Mouse (Mus musculus): ENCODE results near the gene Ptprn.

The Ptprn gene

DNA sequence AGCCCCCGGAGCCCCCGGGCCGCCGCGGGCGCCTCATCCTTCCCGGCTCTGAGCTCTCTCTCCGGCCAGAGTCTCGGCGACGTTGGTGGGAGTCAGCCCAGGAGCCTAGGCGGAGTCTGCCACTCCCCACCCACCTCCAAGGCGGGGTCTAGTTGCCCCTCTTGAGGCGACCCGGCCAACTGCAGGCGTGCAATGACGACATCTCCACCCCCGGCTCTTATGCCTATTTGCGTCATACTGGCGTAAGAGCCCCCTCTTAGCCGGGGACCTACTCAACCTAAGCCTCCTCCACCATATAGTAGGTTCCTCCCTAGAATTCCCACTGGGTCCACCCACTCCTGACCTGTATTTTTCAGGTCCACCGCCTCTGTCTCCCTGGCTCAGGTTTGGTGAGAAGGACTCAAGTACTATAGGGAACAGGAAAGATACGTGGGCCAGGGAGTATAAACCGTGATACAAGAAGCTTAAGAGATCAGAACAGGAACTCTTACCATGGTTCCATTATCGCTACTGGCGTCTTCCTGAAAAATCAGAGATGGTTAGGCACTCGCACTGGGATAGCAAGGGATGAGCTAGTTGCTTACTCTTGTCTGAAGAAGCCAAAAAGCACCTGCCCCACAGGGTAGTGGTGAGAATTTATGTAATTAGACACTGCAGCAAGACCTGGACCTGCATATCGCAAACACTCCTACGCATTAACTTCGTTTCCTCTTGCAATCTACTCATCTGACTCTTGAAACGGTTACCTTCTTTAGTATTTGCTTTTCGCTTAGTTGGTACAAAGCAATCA is at the start of gene Ptprn:
TSS of gene Ptprn (minus strand) at position 412 of the 790 bp plus-strand sequence.
- peak; percentile 6 for DNase-seq

DNA sequence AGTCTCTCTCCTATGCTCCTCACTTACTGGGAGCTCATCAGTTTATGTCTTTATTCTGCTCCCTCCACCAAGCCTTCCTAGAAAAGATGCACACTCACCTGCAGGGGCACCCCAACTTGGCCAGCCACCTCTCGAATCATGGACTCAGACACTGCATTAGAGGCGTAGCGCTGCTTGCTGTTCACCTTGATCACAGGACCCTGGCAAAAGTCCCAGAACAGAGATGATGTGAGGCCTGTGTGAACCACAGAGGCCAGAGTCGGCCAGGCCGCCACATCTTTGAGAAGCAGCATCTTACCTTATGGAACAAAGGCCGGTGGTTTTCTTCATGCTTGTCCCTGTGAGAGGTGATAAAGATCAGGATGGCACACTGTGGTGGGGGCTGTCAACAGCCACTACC is 47.4 kb upstream of the Ptprn start:
- DNase-seq, result no peak

DNA sequence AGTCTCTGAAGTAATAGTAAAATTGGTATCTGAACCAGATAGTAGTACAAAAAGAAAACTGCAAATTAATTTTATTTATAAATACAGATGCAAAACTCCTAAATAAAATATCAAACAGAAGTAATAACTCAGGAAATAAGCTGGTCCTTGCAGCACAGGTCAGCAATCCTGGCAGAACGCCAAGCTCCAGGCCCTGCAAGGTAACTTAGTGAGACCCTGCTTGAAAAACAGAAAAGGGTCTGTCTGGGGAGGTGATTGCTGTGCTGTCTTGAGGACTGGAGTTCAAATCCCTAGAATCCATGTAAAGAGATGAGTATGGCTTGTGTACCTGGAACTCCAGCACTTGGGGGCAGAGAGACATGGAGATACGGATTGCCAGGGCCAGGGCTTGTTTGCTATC is 40.4 kb upstream of the Ptprn start:
- no peak for DNase-seq

DNA sequence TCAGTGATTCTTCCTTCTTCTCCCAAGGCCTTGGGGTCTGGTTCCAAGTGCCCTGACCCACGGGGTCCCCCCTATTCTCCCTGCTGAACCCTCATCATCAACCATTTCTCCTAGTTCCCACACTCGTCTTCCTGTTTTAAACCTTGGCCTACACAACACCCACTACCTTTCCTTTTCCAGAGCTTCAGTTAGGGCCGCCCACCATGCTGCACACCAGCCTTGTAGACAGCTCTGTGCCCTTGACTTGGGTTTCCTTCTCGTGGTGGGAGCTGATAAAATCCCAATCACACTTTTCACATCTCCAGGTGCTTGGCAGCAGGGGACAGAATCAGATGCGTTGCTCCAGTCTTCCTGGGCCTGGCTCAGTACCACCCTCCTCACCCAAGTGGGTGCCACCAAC is 30.0 kb upstream of the Ptprn start:
- no peak for DNase-seq

DNA sequence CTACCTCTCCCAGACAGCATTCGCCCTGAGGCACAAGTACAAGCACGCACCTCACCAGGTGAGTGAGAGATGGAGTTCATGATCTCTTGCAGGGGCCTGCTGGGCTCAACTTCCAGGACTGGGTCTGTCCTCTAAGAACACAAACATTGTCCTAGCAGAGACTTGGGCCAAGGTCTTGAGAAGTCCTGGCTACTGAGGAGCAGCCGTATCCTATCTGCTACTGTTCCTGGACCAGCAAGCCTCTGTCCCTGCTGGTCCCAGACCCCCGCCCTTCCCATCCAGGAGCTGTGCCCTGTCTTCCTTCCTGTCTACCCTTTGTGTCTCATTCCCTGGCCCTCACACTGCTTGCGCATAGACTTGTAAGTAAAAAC is 29.0 kb upstream of the Ptprn start:
- DNase-seq, result no peak

DNA sequence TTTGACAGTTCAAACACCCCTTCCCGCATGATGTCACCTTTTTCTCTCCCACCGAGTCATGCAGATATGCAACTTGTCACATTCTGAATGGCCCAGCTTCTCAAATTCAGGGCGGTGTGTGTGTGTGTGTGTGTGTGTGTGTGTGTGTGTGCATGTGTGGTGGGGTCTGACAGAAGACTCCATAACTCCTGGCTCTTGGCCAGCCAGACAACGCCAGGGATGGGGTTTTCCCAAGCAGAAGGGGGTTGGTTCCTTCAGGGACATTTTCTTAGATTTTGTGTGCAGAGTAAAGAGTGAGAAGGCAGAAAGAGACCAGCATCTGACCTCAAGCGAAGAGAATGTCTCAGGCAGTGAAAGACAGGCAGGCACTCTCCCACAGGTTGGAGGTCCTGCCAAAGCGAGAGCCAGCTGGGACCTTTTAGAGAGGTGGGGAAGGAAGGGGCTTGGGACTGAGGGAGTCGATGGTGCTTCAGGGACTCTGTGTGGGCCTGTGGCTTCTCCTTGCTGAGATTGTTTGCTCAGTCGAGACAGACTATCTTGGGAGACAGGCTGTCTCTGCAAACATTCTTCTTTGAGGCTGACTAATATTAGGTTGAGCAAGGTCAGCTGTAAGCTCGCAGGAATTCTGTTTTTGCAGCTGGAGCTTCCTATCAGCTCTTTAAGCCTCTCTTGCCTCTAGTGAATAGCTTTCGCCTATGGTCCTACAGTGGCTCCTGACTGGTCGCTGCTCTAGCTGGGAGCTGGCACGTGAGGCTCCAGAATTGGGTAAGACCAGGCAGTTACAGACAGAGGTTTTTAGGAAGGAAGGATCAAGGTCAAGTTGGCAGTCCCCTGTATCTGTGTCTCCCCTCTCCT is 28.4 kb upstream of the Ptprn start:
- DNase-seq, result no peak

DNA sequence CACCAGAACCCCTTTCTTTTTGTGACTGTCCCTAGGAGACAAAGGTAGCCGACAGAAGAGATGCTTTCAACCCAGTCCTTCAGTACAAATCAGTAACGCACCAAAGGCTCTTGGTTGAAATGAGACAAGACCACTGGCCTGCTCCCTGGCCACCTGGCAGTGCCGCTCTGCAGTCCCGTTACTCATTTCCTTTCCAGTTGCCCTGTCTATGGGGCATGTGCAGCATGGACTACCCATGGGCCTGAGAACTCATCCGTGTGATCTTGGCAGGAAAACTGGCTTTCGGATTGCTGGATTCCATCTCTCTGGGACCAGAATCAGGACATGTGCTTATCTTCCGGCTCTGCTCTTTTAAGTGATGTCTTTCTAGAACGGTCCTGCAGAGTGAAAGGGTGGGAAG is 27.0 kb upstream of the Ptprn start:
- DNase-seq, result no peak

DNA sequence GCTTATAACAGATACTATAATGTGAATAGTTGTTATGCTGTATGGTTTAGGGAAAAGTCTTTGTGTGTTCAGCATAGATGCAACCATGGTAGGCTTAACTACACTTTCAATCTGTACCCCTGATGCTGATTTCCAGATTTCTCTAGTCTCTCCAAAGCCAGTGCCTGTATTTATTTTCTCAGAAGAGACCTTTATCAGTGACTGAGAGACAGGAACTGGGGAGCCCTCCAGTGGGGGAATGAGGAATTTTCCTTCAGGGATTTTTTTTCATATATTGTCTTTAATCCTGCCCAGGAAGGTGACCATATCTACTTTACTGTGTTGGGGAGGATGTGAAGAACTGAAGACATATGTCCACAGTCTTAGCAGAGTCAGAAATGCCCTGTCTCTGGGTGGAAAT is 26.3 kb upstream of the Ptprn start:
- DNase-seq, result peak; percentile 43

DNA sequence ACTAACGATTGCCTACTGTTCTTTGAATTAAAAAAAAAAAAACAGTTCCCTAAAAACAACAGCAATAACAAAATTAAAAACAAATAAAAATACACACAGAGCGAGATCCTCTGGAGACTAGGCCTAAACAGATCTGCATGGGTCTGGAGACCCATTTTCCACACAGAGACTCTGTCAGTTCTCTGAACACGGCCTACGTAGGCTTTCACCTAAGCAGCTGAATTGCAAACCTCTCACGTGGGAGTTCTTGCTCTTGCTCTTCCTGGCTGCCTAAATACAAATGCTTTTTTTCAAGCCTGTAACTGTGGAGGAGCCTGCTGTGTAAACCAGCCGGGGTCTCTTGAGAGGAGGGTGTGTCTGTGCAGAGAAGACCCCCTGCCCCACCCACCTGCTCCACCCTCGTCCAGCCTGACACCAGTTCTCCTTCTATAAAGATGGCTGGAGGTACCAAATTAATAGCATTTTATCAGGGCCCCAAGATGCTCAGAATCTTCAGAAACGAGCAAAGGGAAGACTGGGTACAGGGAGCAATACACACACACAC is 25.7 kb upstream of the Ptprn start:
- no peak for DNase-seq

DNA sequence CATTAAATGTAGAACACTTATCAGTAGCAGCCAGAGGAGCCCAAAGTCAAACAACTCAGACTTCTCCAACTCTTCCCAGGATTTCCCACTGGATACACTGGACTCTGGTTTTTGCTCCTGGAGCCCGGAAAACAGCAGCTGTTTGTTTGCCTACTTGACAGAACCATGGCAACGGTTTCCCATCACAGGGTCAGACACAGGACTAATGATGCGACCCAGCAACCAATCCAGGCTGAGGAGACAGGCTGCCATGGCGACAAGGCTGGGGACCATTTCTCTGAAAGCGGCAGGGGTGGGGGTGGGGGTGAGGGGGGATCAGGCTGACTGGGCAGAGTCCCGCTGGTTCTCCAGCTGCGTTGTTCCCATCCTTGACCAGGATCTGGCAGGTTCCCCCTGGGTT is 25.1 kb upstream of the Ptprn start:
- DNase-seq, result no peak

DNA sequence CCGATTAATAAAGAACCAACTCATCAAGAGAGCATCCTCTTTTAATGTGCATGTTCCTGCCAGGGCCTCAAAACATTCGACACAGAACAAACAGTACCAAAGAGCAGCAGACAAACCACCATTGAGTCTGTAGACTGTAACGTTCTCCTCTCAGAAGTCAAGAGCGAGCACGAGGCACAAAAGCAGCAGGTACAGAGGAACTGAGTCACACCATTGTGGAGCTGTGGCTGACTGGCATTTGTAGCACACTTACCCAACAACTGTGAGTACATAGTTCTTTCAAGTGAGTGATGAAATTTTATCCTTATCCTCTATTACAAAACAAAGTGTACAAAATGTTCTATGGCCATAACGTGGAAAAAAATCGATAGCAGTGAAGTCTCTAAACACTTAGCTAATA is 20.6 kb upstream of the Ptprn start:
- no peak for DNase-seq

DNA sequence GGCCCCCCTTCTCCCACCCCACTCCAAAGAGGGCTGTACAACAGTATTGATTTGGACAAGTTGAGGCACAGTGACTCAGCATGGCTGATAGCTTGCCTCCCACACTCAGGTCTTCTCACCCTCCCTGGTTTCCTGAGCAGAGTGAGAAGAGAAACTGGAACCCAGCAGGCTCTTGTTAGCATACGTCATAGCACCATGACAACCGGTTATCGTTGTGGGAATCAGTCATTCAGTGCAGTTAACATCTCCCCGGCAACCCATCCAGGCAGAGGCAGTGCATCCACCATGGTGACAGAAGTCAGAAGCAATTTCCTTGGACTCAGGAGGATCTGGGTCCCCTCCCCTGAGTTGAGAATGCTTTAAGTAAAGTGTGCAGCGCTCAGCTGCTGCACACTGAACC is 18.7 kb upstream of the Ptprn start:
- DNase-seq, result no peak

DNA sequence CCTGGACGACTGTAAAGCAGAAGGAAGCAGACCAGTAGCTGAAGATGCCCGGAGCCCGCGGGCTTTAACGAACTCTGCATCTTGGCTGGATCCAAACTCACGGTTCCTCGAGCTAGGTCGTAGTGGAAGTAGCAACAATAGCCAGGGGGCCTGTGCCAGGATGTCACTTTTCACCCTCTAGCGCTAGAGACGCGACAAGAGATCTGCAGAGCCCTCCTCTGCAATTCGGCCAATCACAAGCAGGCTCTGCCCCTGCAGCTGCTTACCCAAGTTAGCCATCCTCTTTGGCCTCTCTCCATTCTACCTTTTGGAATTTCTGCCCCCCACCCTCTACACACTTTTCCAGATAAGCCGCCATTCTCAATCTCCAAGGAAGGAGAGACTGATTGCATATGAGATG is 13.9 kb upstream of the Ptprn start, which contains the start of gene Resp18:
TSS of gene Resp18 (minus strand) at position 188 of the 400 bp plus-strand sequence.
- no peak for DNase-seq

DNA sequence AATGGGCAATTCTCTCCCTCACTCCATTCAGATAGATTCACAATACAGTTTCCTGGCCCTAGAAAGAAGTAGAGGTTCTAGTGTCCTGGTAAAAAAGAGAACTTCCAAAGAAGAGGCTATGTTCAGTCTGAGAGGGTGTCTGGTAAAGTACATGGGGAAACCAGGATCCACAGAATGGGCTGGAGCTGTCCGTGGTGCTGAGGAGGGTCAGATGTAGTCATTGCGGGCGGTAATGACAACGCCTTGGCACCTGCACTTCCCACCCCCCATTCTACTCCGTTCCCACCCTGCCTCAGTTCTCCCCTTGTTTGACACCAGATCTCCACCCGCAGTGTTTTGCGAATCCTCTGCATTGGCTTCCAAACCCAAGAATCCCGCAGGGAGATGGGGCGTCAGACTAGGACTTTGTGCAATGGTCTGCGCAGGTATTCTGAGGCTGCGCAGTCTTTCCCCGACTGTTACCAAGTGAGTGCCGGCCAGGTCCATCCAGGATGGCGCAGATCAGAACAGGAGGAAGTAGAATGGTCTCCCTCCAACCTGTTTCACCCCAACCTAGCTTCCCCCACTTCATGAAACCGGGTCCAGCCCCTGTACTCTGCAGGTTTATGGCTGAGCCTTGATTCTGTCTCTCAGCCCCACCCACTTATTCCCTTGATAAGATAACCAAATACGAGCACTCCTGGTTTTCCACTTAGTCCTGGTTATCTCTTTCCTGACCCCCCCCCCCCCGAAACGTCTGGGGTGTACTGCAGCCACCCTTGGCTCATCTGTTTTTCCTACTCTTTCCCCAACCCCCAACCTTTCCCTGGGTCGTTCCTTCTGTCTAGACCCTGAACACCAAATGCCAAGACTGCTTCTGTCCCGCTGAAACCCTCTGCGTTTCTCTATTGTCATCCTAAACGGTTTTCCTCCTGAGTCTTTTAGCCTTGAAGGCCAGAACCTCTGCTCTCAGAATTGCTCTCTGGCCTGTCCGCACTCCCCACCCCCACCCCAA is 13.2 kb upstream of the Ptprn start:
- DNase-seq, result peak; percentile 43

DNA sequence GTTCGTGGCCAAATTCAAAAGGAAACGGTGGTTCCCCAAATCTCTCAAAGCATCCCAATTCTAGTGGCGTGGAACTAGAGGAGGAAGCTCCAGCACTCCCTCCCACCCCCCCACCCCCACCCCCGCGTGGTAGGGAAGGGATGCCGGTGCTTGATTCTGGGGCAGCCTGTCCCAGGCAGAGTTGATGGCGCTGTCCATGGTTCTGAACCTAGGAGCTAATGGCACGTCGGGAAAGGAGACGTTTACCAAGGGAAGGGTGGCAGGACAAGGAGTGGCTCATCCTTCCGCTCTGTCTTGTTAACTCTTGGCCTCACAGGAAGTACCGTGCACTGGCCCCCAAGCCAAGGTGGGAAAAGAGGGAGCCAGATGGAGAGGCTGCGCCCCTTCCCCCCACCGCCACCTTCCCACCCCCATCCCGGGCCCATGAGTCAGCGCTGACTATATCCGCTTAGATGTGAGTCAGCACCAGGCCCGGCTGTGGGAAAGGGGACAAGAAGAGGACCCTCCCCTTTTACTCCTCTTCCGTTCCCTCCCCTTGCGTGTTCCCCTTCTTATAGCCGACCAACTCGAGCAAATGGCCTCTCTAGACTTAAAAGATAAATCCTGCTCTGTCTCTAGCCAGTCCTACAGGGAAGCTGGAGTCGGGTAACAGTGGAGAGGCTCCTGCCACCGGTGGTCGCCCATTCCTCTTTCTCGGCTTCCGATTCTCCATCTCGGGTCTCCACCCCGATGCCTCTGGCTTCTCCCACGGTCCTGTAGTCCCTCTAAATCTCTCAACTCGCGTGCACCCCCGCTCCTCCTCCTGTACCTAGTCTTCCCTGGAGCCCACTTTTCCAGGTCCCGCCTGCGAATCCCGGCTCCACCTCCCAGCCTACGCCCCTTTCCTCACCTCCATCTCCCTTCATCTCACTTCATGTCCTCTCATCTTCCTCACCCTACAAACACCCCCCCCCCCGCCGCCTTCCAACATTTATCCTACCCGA is 1.0 kb downstream of the Ptprn start:
- DNase-seq, result peak; percentile 62

DNA sequence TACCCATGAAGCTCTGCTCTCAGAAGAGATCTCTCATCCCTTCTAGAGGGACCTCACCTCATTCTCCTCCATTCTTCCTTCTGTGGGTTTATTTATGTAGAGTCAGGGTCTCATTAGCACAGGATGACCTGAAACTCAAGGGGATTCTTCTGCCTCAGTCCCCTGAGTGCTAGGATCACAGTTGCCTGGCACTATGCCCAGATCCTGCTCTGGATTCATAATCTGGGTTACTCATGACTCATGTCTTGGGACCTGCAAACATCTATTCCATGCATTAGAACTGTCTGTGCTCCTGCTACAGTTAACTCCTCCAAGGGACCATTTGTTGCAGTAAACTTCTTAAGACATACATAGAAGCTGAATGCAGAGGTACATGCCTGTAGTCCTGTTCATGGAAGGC is 3.0 kb downstream of the Ptprn start:
- DNase-seq, result no peak

DNA sequence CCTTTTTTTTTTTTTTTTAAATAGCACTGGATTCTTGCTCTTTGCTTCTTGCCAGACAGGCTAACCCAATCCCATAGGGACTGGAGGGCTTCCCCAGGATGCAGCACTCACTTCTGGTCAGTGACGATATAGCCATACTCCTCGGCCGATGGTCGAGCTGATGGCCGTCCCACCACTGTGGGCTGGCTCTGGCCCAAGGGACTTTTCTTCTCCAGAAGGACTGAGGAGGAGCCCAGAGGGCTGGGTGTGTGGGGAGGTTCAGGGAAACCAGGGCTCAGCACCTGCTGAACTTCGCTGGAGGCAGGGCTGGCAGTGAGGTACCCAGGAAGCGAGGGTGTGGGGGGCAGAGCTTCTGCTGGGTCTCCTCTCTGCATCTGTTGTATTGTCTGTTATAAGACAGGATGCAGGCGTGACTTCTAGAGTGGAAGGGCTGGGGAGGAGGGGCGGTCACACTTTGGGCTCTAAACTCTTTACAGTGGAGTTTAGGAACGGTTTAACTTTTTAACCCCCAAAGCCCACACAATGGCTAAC is 8.7 kb downstream of the Ptprn start:
- peak; percentile 78 for DNase-seq

DNA sequence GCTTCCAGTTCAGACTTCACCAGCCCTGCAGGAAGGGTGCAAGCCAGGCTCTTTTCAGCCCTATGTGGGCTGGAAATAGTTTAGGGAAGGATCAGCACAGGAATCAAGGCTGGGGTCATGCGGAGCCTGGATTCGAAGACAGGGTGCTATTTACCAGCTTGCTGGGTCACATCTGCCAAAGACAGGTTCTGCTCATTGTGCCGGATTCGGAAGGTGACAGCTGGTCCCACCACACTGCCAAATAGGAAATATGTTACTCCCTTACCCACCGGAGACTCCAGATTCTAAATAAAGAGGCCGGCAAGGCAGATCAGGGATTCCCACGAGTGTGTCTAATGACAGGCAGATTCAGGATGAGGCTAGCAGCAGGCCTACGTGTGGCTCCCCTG is 9.7 kb downstream of the Ptprn start:
- no peak for DNase-seq

DNA sequence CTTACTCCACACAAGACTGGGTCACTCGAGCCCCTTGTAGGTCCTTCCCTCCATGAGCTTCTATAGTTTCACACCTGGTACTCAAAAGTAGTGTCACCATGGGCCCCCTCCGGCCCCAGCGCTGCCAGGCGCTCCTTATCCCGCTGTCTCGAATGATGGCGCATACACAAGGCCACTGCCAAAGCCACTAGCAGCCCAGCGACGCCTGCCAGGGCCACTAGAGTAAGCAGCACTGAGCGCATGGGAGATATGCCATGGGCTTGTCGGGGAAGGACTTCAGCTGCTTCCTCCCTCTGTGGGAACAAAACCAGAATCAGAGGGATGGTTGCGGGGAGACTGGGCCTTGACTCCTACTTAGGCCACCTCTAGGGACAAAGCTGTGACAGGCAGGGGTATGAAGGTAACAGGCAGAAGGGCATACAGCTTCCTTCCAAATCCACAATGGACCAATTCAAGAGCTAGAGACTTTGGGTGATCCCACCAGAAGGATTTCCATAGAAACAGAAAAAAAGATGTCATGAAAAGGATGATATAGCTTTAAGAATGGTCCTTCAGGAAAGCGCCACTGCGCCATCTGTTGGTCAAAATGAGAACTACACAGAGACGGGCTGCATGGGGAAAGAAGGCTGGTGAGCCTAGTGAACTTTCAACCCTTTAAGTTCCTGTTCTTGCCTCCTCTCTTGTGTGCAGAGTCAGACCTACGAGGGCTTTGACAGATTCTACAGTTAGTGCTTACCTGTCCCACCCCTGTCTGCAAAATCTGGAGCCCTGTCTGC is 10.3 kb downstream of the Ptprn start:
- DNase-seq, result peak; percentile 88

DNA sequence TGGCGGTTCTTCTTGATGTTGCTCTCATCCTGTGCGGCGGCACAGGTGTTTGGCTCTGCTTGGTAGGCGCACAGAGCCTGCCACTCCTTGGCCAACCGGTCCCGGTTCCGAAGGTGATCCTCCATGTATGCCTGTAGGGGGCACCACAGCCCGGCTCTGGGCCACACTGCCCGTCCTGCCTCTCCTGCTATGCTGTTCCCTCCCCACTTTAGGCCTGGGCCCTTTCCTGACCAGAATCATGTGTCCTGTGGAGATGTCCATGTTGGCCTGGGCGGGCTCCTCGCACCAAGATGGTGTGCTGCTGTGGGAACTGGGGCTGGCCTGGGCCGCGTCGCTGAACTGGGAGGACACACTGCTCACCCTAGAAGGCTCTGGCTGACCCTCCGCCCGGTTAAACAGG is 11.3 kb downstream of the Ptprn start:
- DNase-seq, result peak; percentile 27
